Mouse (Mus musculus) heart, postnatal 14 days (tissue): ENCODE results near the gene Gm20388. TPM values are rescaled to one million over a fixed set of nuclear protein-coding genes. Genes with fewer than 3 reads are reported as not detected.

ENCODE experiments used
- DNase-seq, 2 experiments: peaks; one replicate each; pipeline ENCODE4 v3.0.0; 2021 to 2022
- intact Hi-C: fragments of 180-260 bp; cut with DNase I; formaldehyde crosslinking; loops from one replicate; pipeline ENCODE4 v1.15.1; 2025
- total RNA-seq, 2 experiments: library from RNA; stranded (reverse); gene quantifications; 2 replicates each; pipeline ENCODE4 v1.2.3; 2021

The Gm20388 gene
- total RNA-seq, 2 experiments from 2014 or later, result 0.24 TPM; not detected in 1

GRCm38 (mm10) chr8:120140769-120141168, 230.1 kb downstream of the Gm20388 start:
- intact Hi-C loops, result no loop called here
- no peak for DNase-seq

GRCm38 (mm10) chr8:120143911-120144651, 233.4 kb downstream of the Gm20388 start:
- no peak for DNase-seq
- intact Hi-C loops, result no loop called here

GRCm38 (mm10) chr8:120144652-120145301, 234.1 kb downstream of the Gm20388 start:
- intact Hi-C loops, result no loop called here
- DNase-seq, result no peak

- intact Hi-C loops, result no loop called here
- no peak for DNase-seq
Measured at GRCm38 (mm10) chr8:120146051-120146450, 235.4 kb downstream of the Gm20388 start.

- no peak for DNase-seq
- intact Hi-C loops, result loop anchor here (10.0 kb wide), 1 partner anchor 205 kb away; no protein-coding TSS in a partner anchor
Measured at GRCm38 (mm10) chr8:120150028-120150427, 239.4 kb downstream of the Gm20388 start.

GRCm38 (mm10) chr8:120151151-120151550, 240.5 kb downstream of the Gm20388 start:
- intact Hi-C loops, result loop anchor here (10.0 kb wide), 1 partner anchor 206 kb away; no protein-coding TSS in a partner anchor

GRCm38 (mm10) chr8:120152636-120153035, 242.0 kb downstream of the Gm20388 start:
- intact Hi-C loops, result loop anchor here (10.0 kb wide), 1 partner anchor 208 kb away; no protein-coding TSS in a partner anchor

More at GRCm38 (mm10) chr8:120151151-120151550, 240.5 kb downstream of the Gm20388 start:
- DNase-seq, result no peak

GRCm38 (mm10) chr8:120160366-120160765, 249.7 kb downstream of the Gm20388 start:
- no peak for DNase-seq
- intact Hi-C loops, result no loop called here

More at GRCm38 (mm10) chr8:120152636-120153035, 242.0 kb downstream of the Gm20388 start:
- DNase-seq, result no peak

- no peak for DNase-seq
- intact Hi-C loops, result no loop called here
Measured at GRCm38 (mm10) chr8:120161658-120162403, 251.2 kb downstream of the Gm20388 start.

- no peak for DNase-seq
- intact Hi-C loops, result no loop called here
Measured at GRCm38 (mm10) chr8:120162404-120162752, 251.7 kb downstream of the Gm20388 start.

GRCm38 (mm10) chr8:120163376-120163775, 252.7 kb downstream of the Gm20388 start:
- no peak for DNase-seq
- intact Hi-C loops, result no loop called here

GRCm38 (mm10) chr8:120164026-120164425, 253.4 kb downstream of the Gm20388 start:
- no peak for DNase-seq
- intact Hi-C loops, result no loop called here

- no peak for DNase-seq
- intact Hi-C loops, result no loop called here
Measured at GRCm38 (mm10) chr8:120167136-120167535, 256.5 kb downstream of the Gm20388 start.

- no peak for DNase-seq
- intact Hi-C loops, result no loop called here
Measured at GRCm38 (mm10) chr8:120167821-120168220, 257.2 kb downstream of the Gm20388 start.

- intact Hi-C loops, result no loop called here
- no peak for DNase-seq
Measured at GRCm38 (mm10) chr8:120169119-120169518, 258.5 kb downstream of the Gm20388 start.

- no peak for DNase-seq
- intact Hi-C loops, result loop anchor here (10.0 kb wide), 1 partner anchor 242 kb away; no protein-coding TSS in a partner anchor
Measured at GRCm38 (mm10) chr8:120173195-120173594, 262.6 kb downstream of the Gm20388 start.

GRCm38 (mm10) chr8:120174606-120175005, 264.0 kb downstream of the Gm20388 start:
- DNase-seq, result no peak
- intact Hi-C loops, result loop anchor here (5.0 to 10.0 kb wide), 3 partner anchors 38 to 423 kb away; no protein-coding TSS in a partner anchor

- intact Hi-C loops, result loop anchor here (5.0 to 10.0 kb wide), 3 partner anchors 36 to 421 kb away; no protein-coding TSS in a partner anchor
- no peak for DNase-seq
Measured at GRCm38 (mm10) chr8:120176605-120177004, 266.0 kb downstream of the Gm20388 start.

GRCm38 (mm10) chr8:120177318-120178123, 266.9 kb downstream of the Gm20388 start, which contains the start of gene Fam92b:
Fam92b (minus strand) TSS chr8:120177466.
- intact Hi-C loops, result loop anchor here (2.0 to 10.0 kb wide), 5 partner anchors 35 to 420 kb away; no protein-coding TSS in a partner anchor
- DNase-seq, result peak; percentile 68 to 72

GRCm38 (mm10) chr8:120178124-120178514, 267.5 kb downstream of the Gm20388 start:
- intact Hi-C loops, result loop anchor here (2.0 to 10.0 kb wide), 5 partner anchors 34 to 419 kb away; no protein-coding TSS in a partner anchor
- DNase-seq, result no peak
